Mouse (Mus musculus) testis, adult 2 months (tissue): ENCODE measurements around the gene Tmem51. TPM values are rescaled to one million over a fixed set of nuclear protein-coding genes. Genes with fewer than 3 reads are reported as not detected.
A peak's percentile ranks its signal among the peaks of the same experiment; 100 is the strongest.

Source experiments
- H3K27ac ChIP-seq: fragments of 200-500 bp; 2 replicates; pipeline ENCODE4 v1.5.1; 2012; ENCODE audit warnings: low read depth, low read length; ENCODE audit not compliant: control insufficient read depth, insufficient read depth
- H3K27me3 ChIP-seq: fragments of 200-500 bp; 2 replicates; pipeline ENCODE4 v1.6.1; 2012; ENCODE audit warnings: mild to moderate bottlenecking, low read length, moderate library complexity; ENCODE audit not compliant: control insufficient read depth, insufficient read depth
- H3K36me3 ChIP-seq: fragments of 200-500 bp; 2 replicates; pipeline ENCODE4 v1.6.1; 2012; ENCODE audit warnings: mild to moderate bottlenecking, low read length; ENCODE audit not compliant: control insufficient read depth, insufficient read depth
- H3K4me1 ChIP-seq: fragments of 200-500 bp; 2 replicates; pipeline ENCODE4 v1.6.1; 2012; ENCODE audit warnings: low read length; ENCODE audit not compliant: control insufficient read depth, insufficient read depth
- H3K4me3 ChIP-seq: fragments of 200-500 bp; 2 replicates; pipeline ENCODE4 v1.5.1; 2012; ENCODE audit warnings: low read depth, mild to moderate bottlenecking, low read length, moderate library complexity, mixed read lengths; ENCODE audit not compliant: control insufficient read depth
- CTCF ChIP-seq: fragments of 200-500 bp; IDR thresholded peaks from 2 replicates; pipeline ENCODE4 v1.5.1; 2012; ENCODE audit warnings: low read depth, mild to moderate bottlenecking, inconsistent platforms, low read length, moderate library complexity; ENCODE audit not compliant: control insufficient read depth, insufficient read depth, insufficient replicate concordance
- POLR2A ChIP-seq: fragments of 200-500 bp; IDR thresholded peaks from 2 replicates; pipeline ENCODE4 v1.6.1; 2012; ENCODE audit warnings: low read depth, mild to moderate bottlenecking, inconsistent platforms, low read length, moderate library complexity; ENCODE audit not compliant: control insufficient read depth
- polyA plus RNA-seq: library from polyadenylated mRNA; depleted of rRNA; stranded (reverse); fragments of >200 nt; gene quantifications from 2 replicates; pipeline ENCODE4 v1.2.3, GENCODE M21; 2012

Tmem51 gene
- polyA plus RNA-seq, 1 experiment, result 2.3 TPM

DNA sequence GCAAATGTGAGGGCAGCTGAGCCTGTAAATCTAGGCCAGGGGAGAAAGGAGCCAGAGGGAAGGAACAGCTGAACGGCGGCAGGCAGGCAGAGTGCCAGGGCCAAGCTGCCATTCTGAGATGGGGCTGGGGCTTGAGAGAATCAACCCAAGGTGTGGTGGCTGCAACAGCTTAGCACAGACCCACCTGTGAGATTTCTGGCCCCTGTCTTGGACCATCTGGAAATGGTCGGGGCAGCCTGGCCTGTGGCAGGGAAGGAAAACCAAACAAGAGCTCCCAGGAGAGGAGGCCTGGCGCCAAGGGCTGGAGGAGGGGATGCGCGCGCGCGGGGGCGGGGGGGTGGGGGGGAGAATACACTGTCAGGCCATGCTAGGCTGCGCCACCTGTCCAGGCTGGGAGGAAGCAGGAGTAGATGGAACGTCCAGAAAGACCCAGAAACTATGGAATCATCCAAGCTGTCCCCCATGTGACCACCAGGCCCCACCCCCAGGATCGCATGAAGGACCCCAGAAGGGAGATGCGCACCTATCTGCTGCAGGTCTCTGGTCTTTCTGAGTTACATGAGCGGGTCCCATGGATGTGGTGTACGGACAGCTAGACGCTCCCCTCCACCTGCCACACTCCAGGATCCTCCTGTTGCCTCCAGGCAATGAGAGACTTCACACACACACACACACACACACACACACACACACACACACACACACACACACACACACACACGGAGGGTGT is 3.0 kb downstream of the Tmem51 start:
- peaks cover 7% of the 10 kb centered on the region for H3K4me1 ChIP-seq
- TF ChIP-seq CTCF, result no peak
- H3K27ac ChIP-seq, result no peak overlapping the region
- no peak overlapping the region for H3K4me3 ChIP-seq
- H3K36me3 ChIP-seq, result no peaks in the 10 kb centered on the region
- no peaks in the 10 kb centered on the region for H3K27me3 ChIP-seq

DNA sequence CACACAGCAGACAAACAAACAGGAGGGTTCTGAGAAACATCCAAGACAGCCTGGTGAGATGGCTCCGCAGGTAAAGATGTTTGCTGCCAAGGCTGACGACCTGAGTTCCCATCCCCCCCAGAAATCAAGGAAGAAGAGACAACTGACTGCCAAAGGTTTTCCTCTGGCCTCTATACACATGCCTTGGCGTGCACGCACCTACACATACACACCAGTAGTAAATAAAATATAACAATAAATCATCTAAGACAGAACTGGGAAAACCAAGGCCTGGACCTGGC is 3.7 kb downstream of the Tmem51 start:
- H3K27ac ChIP-seq, result no peak overlapping the region

DNA sequence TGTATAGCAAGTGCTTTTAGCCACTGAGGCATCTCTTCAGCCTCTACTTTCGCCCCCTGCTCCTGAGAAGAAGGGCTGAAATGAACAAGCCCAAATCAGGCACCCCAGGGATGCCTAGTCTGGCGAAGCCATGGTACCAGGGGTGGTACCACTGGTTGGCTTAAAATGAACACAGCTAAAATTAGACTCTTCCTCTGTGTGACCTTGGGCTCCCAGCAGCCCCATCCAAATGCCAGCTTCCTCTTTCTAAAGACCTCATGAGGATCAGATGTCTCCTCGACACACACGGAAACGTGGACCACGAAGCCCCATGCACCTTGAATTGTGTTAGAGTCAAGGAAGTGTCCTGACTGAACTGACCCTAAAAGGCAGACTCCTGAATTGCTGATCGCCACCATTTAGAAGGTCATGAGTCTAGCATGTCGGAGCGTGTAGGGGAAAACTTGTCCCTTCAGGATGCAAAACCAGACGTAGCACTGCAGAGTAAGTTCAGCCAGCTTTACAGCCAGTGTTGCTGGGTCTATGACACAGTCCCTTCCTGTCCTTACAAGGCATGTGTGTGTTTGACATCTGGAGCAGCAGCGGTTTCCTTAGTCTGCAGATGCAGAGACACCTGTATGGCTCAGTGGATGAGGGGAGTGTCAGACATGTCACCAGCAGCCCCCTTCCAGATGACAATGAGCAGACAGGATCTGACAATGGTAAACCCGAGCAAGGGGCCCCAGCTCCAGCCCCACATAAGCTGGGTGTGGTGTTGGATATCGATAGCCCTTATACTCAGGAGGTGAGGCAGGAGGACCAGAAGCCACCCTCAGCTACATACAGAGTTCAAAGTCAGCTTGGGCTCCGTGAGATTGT is 4.2 kb downstream of the Tmem51 start:
- Histone ChIP-seq H3K4me1 (peaks cover 7% of the 10 kb centered on the region), H3K27me3 (no peaks in the 10 kb centered on the region)

More for the DNA sequence above, 3.7 kb downstream of the Tmem51 start:
- Histone ChIP-seq H3K27me3 (no peaks in the 10 kb centered on the region), H3K4me1 (peaks cover 7% of the 10 kb centered on the region), H3K36me3 (no peaks in the 10 kb centered on the region), H3K4me3 (no peak overlapping the region)
- TF ChIP-seq CTCF, result no peak

DNA sequence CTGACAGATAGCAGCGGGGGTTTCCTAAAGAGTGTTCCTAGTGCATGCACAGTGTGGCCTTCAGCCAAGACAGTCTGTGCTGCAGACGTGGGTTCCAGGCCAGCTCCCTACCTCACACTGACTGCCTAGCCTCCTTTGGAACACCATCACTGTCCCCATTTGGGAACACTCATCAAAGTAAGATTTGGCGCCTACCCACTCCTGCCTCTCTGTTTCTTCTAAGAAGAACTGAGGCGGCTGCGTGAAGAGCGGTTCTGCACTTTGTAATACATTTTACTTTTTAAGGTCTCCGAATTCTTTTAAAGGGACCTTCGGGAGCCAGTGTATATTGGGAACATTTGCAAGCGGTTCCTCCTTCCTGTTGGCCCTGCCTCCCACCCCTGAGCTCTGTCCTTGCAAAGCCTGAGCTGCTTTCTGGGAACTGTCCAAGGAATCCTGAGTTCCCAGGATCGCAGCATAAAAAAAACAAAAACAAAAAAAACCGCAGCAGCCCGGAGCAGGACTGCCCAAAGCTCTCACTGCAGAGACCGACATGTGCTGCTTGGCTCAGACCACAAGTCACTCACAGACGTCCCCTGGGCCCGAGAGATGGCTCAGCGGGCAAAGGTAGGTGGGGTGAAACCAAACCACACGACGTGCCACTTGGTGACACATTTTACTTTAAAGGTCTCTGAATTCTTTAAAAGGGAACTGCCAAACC is 6.4 kb downstream of the Tmem51 start:
- H3K4me3 ChIP-seq, result no peak overlapping the region
- TF ChIP-seq CTCF (no peak), POLR2A (no peak)
- peak overlapping the region; percentile 10; the same call in 1 of the 2 replicates for H3K27ac ChIP-seq

More for the DNA sequence above, 4.2 kb downstream of the Tmem51 start:
- H3K36me3 ChIP-seq, result no peaks in the 10 kb centered on the region
- no peak overlapping the region for H3K27ac ChIP-seq
- TF ChIP-seq POLR2A, result no peak
- TF ChIP-seq CTCF, result no peak
- no peak overlapping the region for H3K4me3 ChIP-seq

DNA sequence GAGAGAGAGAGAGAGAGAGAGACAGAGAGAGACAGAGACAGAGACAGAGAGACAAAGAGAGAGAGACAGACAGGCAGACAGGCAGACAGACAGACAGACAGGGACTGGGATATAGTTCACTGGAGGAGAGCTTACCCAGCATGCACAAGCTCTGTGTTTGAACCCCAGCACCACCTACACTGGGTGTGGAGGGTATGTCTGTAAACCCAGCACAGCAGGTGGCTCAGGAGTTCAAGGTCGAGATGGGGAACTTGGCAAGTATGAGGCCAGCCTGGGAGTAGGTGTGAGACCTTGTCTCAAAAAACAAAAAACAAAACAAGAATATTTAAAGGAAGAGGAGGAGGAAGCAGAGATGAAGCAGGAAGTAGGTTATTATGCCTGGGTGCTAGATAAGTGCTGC is 7.2 kb downstream of the Tmem51 start:
- no peaks in the 10 kb centered on the region for H3K36me3 ChIP-seq
- TF ChIP-seq POLR2A, result no peak
- no peak for TF ChIP-seq CTCF
- no peaks in the 10 kb centered on the region for H3K27me3 ChIP-seq
- 0 out of 2 replicates have a peak, but pooled peaks cover 2% of the 10 kb centered on the region for H3K4me1 ChIP-seq
- no peak overlapping the region for H3K4me3 ChIP-seq
- no peak overlapping the region for H3K27ac ChIP-seq

More for the DNA sequence above, 6.4 kb downstream of the Tmem51 start:
- 0 out of 2 replicates have a peak, but pooled peaks cover 2% of the 10 kb centered on the region for H3K4me1 ChIP-seq
- no peaks in the 10 kb centered on the region for H3K36me3 ChIP-seq
- H3K27me3 ChIP-seq, result no peaks in the 10 kb centered on the region

DNA sequence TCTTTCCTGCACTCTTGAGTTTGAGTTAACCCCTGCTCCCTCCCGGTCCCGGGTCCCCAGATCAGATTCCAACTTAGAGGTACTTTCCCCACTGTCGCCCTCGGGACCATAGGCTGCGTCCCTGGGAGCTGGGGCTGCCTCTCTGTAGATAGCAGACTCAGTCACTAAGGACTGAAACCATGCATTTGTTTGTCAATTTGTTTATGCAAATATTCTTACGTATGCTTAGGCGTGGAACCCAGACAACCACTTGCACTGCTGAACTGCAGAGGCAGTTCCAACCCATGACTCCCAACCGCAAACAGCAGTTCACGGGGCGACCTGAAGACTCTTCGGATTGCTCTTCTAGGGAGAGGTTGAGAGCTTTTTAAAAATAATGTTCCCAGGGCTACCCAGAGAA is 8.2 kb downstream of the Tmem51 start:
- Histone ChIP-seq H3K4me1 (peaks cover 2% of the 10 kb centered on the region; the same call in 1 of the 2 replicates), H3K27ac (no peak overlapping the region), H3K4me3 (no peak overlapping the region), H3K36me3 (no peaks in the 10 kb centered on the region), H3K27me3 (no peaks in the 10 kb centered on the region)
- TF ChIP-seq POLR2A (no peak), CTCF (no peak)
